Mouse (Mus musculus) left cerebral cortex, postnatal 14 days (tissue): ENCODE measurements at regions not wholly inside any gene's neighbourhood (a gene's known extent, or its start where the extent isn't known, plus 50 kb on each side); places are given as distances from the start of the nearest gene placed in this dataset.

Experiments used
- DNase-seq, 2 experiments: peaks; one replicate each; pipeline ENCODE4 v3.0.0; 2021 to 2022; ENCODE audit warnings: low spot score in 2 of 2, mixed read lengths in 1 of 2
- intact Hi-C: fragments of 180-260 bp; cut with DNase I; formaldehyde crosslinking; loops from one replicate; pipeline ENCODE4 v1.15.1; 2025

- intact Hi-C loops = no loop called here
Observed at GRCm38 (mm10) chr14:24870246-24870645, 383.3 kb downstream of the Rps24 start.

GRCm38 (mm10) chr14:24871392-24871998 is 384.6 kb downstream of the Rps24 start:
- intact Hi-C loops = no loop called here
- no peak for DNase-seq

More at GRCm38 (mm10) chr14:24870246-24870645, 383.3 kb downstream of the Rps24 start:
- DNase-seq = no peak

DNA sequence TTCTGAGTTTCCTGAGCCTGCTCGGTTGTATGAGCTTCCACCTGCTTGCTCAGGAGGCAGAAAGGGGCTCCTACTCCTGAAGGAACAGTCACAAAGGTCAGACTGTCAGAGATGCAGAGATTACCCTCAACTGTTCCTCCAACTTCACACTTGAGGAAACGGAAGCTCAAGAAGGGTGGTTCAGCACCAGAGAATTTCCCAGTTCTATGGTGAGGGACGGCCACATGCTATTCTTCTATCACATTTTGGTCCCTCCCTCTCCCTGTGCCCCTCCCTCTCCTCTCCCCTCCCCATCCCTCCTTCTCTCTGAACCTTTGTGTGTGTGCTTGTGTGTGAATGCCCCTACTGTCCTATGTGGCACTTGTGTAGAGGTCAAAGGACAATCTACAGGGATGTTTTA is 386.0 kb downstream of the Rps24 start:
- intact Hi-C loops = no loop called here
- DNase-seq = no peak

GRCm38 (mm10) chr14:24873406-24873805 is 386.5 kb downstream of the Rps24 start:
- no peak for DNase-seq
- intact Hi-C loops = no loop called here

- DNase-seq = no peak
- intact Hi-C loops = no loop called here
Observed at GRCm38 (mm10) chr14:24874426-24875155, 387.7 kb downstream of the Rps24 start.

DNA sequence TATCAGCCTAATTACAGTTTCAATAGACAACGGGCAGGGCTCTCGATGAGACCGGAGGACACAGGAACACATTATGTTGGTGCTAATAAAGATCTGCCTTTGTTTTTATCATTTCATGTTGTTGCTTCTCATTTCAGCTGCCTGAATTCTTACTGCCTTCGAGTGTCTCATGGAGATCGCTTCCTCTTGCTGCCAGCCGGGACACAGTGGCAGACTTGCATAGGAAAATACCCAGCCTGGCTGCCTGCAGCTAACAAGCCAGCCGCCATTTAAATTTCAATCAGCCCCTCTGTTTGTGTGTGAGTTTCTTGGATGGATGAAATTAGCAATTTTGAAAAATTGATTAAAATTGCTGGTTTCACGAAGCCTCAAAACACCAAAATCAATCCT is 388.2 kb downstream of the Rps24 start:
- intact Hi-C loops = no loop called here
- DNase-seq = peak in 1 of 2 experiments; percentile 55

GRCm38 (mm10) chr14:24875934-24876333 is 389.0 kb downstream of the Rps24 start:
- intact Hi-C loops = no loop called here
- no peak for DNase-seq

GRCm38 (mm10) chr14:24876508-24876907 is 389.6 kb downstream of the Rps24 start:
- DNase-seq = no peak
- intact Hi-C loops = no loop called here

- no peak for DNase-seq
Observed at GRCm38 (mm10) chr14:24877853-24878252, 390.9 kb downstream of the Rps24 start.

GRCm38 (mm10) chr14:24886164-24886563 is 399.2 kb downstream of the Rps24 start:
- intact Hi-C loops = no loop called here
- no peak for DNase-seq

More at GRCm38 (mm10) chr14:24877853-24878252, 390.9 kb downstream of the Rps24 start:
- intact Hi-C loops = no loop called here

GRCm38 (mm10) chr14:24886896-24887421 is 400.0 kb downstream of the Rps24 start:
- DNase-seq = no peak
- intact Hi-C loops = no loop called here

- DNase-seq = peak in 1 of 2 experiments; percentile 33
- intact Hi-C loops = no loop called here
Observed at GRCm38 (mm10) chr14:24890856-24891255, 403.9 kb downstream of the Rps24 start.

GRCm38 (mm10) chr14:24895196-24895595 is 408.3 kb downstream of the Rps24 start:
- no peak for DNase-seq
- intact Hi-C loops = no loop called here

DNA sequence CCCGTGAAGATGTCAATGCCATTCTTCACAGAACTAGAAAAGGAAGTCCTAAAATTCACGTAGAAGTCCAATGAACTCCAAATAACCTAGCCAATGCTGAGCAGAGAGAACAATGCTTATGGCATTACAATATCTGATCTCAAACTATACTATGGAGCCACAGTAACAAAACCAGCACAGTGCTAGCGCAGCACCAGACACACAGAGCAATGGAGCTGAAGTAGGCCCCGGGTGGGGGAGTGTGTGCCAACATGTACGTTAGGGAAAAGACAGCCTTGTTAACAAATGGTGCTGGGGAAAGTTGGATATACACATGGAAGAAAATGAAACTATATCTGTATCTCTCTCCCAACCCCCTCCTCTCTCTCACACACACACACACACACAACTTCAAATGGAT is 409.8 kb downstream of the Rps24 start:
- intact Hi-C loops = no loop called here

GRCm38 (mm10) chr14:24900501-24901179 is 413.7 kb downstream of the Rps24 start:
- peak; percentile 15 to 46 for DNase-seq
- intact Hi-C loops = no loop called here

More for the DNA sequence above, 409.8 kb downstream of the Rps24 start:
- DNase-seq = no peak

DNA sequence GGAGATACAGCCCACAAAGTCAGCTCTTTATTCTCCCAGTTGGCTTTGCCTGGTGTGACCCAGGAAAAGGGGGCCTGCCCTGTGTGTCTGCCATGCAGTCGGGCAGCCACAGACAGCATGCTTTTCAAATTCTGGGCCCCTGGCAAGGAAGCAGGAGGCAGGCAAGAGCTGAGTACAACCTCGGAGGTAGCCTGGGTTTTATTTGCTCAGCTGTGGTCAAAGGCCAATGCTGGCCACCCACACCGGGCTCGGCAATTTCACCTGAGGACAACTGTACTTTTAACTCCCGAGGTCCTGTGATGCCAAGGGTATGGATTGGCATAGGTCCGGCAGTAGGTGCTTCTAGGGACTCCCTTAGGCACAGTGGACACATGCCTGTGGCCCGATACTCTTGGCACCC is 414.8 kb downstream of the Rps24 start:
- intact Hi-C loops = no loop called here
- no peak for DNase-seq

DNA sequence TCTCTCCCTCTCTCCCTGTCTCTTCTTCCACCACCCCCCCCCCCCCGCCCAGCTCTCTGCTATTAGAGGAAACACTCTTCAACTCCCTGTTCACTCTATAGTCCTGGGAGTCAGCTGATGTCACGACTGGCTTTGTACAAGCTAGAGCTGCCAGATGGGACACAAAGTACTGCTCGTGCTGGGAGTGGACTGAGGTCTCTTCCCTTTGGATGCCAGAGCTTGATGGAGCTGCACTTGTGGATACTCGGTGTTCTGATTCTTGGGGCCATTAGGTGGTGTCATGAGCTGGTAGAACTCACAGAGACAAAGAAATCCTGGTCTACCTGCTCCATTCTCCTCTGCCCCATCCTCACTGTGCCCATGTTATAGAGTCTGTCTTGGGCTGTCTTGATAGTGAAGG is 415.9 kb downstream of the Rps24 start:
- DNase-seq = peak in 1 of 2 experiments; percentile 34

DNA sequence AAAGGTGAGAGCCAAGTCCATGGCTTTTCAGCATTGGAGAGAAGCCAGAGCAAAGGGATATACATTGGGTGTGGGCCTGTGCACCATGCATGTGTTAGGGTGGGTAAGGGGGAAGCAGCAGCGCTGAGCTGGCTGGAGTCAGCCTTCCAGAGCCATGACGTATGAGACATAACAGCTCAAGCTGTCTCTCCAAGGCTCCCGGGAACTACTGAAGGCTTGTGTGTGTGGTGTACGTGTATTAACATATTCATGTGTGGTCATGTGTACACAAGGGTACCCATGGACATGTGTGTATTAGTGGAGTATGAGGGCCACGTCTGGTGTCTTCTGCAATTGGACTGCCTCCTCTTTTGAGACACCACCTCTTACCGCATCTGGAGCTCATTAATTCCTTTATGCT is 417.8 kb downstream of the Rps24 start:
- DNase-seq = no peak
- intact Hi-C loops = no loop called here

More for the DNA sequence above, 415.9 kb downstream of the Rps24 start:
- intact Hi-C loops = no loop called here

DNA sequence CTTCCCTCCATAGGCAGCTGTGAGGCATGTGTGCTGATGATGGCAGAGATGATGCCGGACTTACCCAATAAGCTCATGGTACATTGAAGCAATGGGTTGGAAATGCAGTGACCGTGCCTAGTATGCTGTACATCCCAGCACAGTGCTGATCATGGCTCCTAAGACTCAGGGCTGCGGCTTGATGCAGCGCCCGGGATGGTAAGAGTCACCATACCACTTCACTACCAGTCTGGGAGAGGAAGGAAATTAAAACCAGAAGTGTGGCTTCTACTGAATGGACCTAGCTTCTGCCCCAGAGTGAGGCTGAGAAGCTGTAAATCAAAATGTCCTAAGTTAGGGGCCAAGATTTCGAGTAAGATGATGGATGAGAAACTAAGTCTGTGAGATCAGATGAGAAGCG is 420.0 kb downstream of the Rps24 start:
- intact Hi-C loops = no loop called here
- DNase-seq = no peak

DNA sequence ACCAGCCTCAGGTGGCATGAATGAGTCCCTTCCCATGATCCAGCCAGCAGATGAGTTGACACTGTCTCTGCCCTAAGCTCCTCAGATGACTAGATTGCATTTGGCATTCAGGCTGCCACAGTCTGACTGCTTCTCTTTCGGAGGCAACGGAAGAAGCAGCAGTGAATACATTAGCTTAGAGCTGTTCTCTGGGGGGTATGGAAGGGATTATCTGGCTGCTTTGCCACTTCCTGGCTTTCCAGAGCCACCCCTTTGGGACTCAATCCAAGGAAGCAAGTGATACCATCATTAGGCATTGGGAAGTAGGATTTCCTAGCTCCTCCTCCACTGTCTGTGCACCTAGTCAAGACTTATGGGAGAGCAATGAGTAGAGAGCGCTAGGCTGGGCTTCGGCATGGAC is 421.5 kb downstream of the Rps24 start:
- intact Hi-C loops = no loop called here

More for the DNA sequence above, 421.5 kb downstream of the Rps24 start:
- peak in 1 of 2 experiments; percentile 18 for DNase-seq
